Mouse (Mus musculus): ENCODE results near the gene Dapk3. TPM values are rescaled to one million over a fixed set of nuclear protein-coding genes. Genes with fewer than 3 reads are reported as not detected.
"Not testable (repeated sequence)": the region's sequence is repeated elsewhere in the genome, so short reads cannot be mapped to it uniquely, and the experiment has no call there.

Dapk3 gene
- total and polyA plus RNA-seq, 2 experiments from 2014 or later: 56.7 to 60.9 TPM

GRCm38 (mm10) chr10:81179451-81180342, 3.1 kb upstream of the Dapk3 start:
- no peak for ATAC-seq (ENCODE audit: low FRiP score)
- Histone ChIP-seq H3K4me3 (ENCODE audit: low read depth, low read length) (no peak overlapping the region), H3K4me1 (ENCODE audit: insufficient read depth, low read length) (peaks cover 3% of the 10 kb centered on the region; the same call in 1 of the 2 replicates), H3K9ac (replicated peaks; ENCODE audit: low read length, poor library complexity, severe bottlenecking) (no peak overlapping the region), H3K36me3 (ENCODE audit: insufficient read depth, low read length) (peaks cover 45% of the 10 kb centered on the region), H3K9me3 (ENCODE audit: low read length) (no peaks in the 10 kb centered on the region), H3K4me2 (ENCODE audit: low read depth, low read length, poor library complexity, severe bottlenecking) (no peak overlapping the region), H3K27ac (ENCODE audit: low read depth, low read length) (no peak overlapping the region), H3K27me3 (ENCODE audit: insufficient read depth, low read length) (no peaks in the 10 kb centered on the region)
- 92% methylated on average over 32 of the region's 32 CpGs for WGBS
- DNase-seq (ENCODE audit: low spot score): no peak
- peak; percentile 28; the same call in 1 of the 2 replicates for TF ChIP-seq CTCF (IDR thresholded peaks at IDR 0.05)

GRCm38 (mm10) chr10:81180946-81181345, 1.9 kb upstream of the Dapk3 start:
- H3K4me1 ChIP-seq (ENCODE audit: insufficient read depth, low read length): peaks cover 3% of the 10 kb centered on the region; the same call in 1 of the 2 replicates

GRCm38 (mm10) chr10:81181860-81182259, 945 bp upstream of the Dapk3 start:
- not testable (repeated sequence) for DNase-seq (ENCODE audit: low spot score); H3K4me2 ChIP-seq (ENCODE audit: low read depth, low read length, poor library complexity, severe bottlenecking); H3K9ac ChIP-seq (replicated peaks; ENCODE audit: low read length, poor library complexity, severe bottlenecking); ATAC-seq (ENCODE audit: low FRiP score); H3K4me1 ChIP-seq (ENCODE audit: insufficient read depth, low read length); H3K4me3 ChIP-seq (ENCODE audit: low read depth, low read length); H3K9me3 ChIP-seq (ENCODE audit: low read length); H3K27ac ChIP-seq (ENCODE audit: low read depth, low read length); H3K27me3 ChIP-seq (ENCODE audit: insufficient read depth, low read length)
- H3K36me3 ChIP-seq (ENCODE audit: insufficient read depth, low read length): peaks cover 45% of the 10 kb centered on the region
- WGBS: 78% methylated on average over 12 of the region's 12 CpGs

More at GRCm38 (mm10) chr10:81180946-81181345, 1.9 kb upstream of the Dapk3 start:
- Histone ChIP-seq H3K27me3 (ENCODE audit: insufficient read depth, low read length) (no peaks in the 10 kb centered on the region), H3K36me3 (ENCODE audit: insufficient read depth, low read length) (peaks cover 45% of the 10 kb centered on the region), H3K4me2 (ENCODE audit: low read depth, low read length, poor library complexity, severe bottlenecking) (no peak overlapping the region), H3K9ac (replicated peaks; ENCODE audit: low read length, poor library complexity, severe bottlenecking) (no peak overlapping the region), H3K9me3 (ENCODE audit: low read length) (no peaks in the 10 kb centered on the region), H3K27ac (ENCODE audit: low read depth, low read length) (no peak overlapping the region), H3K4me3 (ENCODE audit: low read depth, low read length) (no peak overlapping the region)
- TF ChIP-seq CTCF (IDR thresholded peaks at IDR 0.05): no peak
- DNase-seq (ENCODE audit: low spot score) (no peak), ATAC-seq (ENCODE audit: low FRiP score) (no peak)
- WGBS: 90% methylated on average over 13 of the region's 13 CpGs

- Histone ChIP-seq H3K4me2 (ENCODE audit: low read depth, low read length, poor library complexity, severe bottlenecking) (peak within 1 kb of the TSS; percentile 54), H3K27ac (ENCODE audit: low read depth, low read length) (peak within 1 kb of the TSS; percentile 88), H3K36me3 (ENCODE audit: insufficient read depth, low read length) (peaks cover 42% of the 10 kb centered on the region), H3K27me3 (ENCODE audit: insufficient read depth, low read length) (no peaks in the 10 kb centered on the region), H3K9ac (replicated peaks; ENCODE audit: low read length, poor library complexity, severe bottlenecking) (peak within 1 kb of the TSS; percentile 71), H3K4me3 (ENCODE audit: low read depth, low read length) (peak within 1 kb of the TSS; percentile 56), H3K4me1 (ENCODE audit: insufficient read depth, low read length) (peaks cover 3% of the 10 kb centered on the region; the same call in 1 of the 2 replicates), H3K9me3 (ENCODE audit: low read length) (no peaks in the 10 kb centered on the region)
- 83% methylated on average over 5 of the region's 5 CpGs for WGBS
- ATAC-seq (ENCODE audit: low FRiP score) (no peak), DNase-seq (ENCODE audit: low spot score) (no peak)
- no peak for TF ChIP-seq CTCF (IDR thresholded peaks at IDR 0.05)
Measured at GRCm38 (mm10) chr10:81183805-81184204, 1.0 kb downstream of the Dapk3 start, which contains the start of gene 4930442H23Rik. Gene 4930442H23Rik (minus strand): TSS chr10:81183849.

GRCm38 (mm10) chr10:81184765-81185164, 2.0 kb downstream of the Dapk3 start:
- H3K4me3 ChIP-seq (ENCODE audit: low read depth, low read length): no peak overlapping the region
- H3K27me3 ChIP-seq (ENCODE audit: insufficient read depth, low read length): no peaks in the 10 kb centered on the region
- H3K36me3 ChIP-seq (ENCODE audit: insufficient read depth, low read length): peaks cover 33% of the 10 kb centered on the region
- 69% methylated on average over 4 of the region's 4 CpGs for WGBS
- H3K9me3 ChIP-seq (ENCODE audit: low read length): no peaks in the 10 kb centered on the region
- peaks cover 3% of the 10 kb centered on the region; the same call in 1 of the 2 replicates for H3K4me1 ChIP-seq (ENCODE audit: insufficient read depth, low read length)
- H3K27ac ChIP-seq (ENCODE audit: low read depth, low read length): no peak overlapping the region
- no peak for ATAC-seq (ENCODE audit: low FRiP score)
- no peak overlapping the region for H3K9ac ChIP-seq (replicated peaks; ENCODE audit: low read length, poor library complexity, severe bottlenecking)
- no peak for TF ChIP-seq CTCF (IDR thresholded peaks at IDR 0.05)
- no peak overlapping the region for H3K4me2 ChIP-seq (ENCODE audit: low read depth, low read length, poor library complexity, severe bottlenecking)
- DNase-seq (ENCODE audit: low spot score): no peak

GRCm38 (mm10) chr10:81187161-81187560, 4.4 kb downstream of the Dapk3 start:
- no peaks in the 10 kb centered on the region for H3K9me3 ChIP-seq (ENCODE audit: low read length)
- H3K4me1 ChIP-seq (ENCODE audit: insufficient read depth, low read length): peaks cover 7% of the 10 kb centered on the region
- no peak overlapping the region for H3K4me2 ChIP-seq (ENCODE audit: low read depth, low read length, poor library complexity, severe bottlenecking)
- no peak overlapping the region for H3K4me3 ChIP-seq (ENCODE audit: low read depth, low read length)
- peaks cover 23% of the 10 kb centered on the region for H3K36me3 ChIP-seq (ENCODE audit: insufficient read depth, low read length)
- no peaks in the 10 kb centered on the region for H3K27me3 ChIP-seq (ENCODE audit: insufficient read depth, low read length)
- no peak overlapping the region for H3K9ac ChIP-seq (replicated peaks; ENCODE audit: low read length, poor library complexity, severe bottlenecking)
- ATAC-seq (ENCODE audit: low FRiP score) (no peak), DNase-seq (ENCODE audit: low spot score) (no peak)
- no peak overlapping the region for H3K27ac ChIP-seq (ENCODE audit: low read depth, low read length)
- 95% methylated on average over 9 of the region's 9 CpGs for WGBS
- TF ChIP-seq CTCF (IDR thresholded peaks at IDR 0.05): no peak

Measured in midbrain, postnatal 0 days (tissue).